Mouse (Mus musculus): ENCODE results near the gene Axdnd1.

- TF ChIP-seq MAFK (IDR thresholded peaks at IDR 0.05; ENCODE audit: insufficient read depth, low read depth, low read length) (no peak), HCFC1 (IDR thresholded peaks at IDR 0.05; ENCODE audit: borderline replicate concordance, insufficient read depth, low read length) (no peak), ZNF384 (IDR thresholded peaks at IDR 0.05; ENCODE audit: low read depth, low read length) (no peak), CHD2 (IDR thresholded peaks at IDR 0.05; ENCODE audit: low read depth, low read length) (no peak), ZC3H11A (IDR thresholded peaks at IDR 0.05; ENCODE audit: borderline replicate concordance, low read depth, low read length) (no peak)
These were observed 140.8 kb downstream of the Axdnd1 start for GRCm38 (mm10) chr1:156280131-156280530.
